Mouse (Mus musculus) kidney, postnatal 14 days (tissue): ENCODE data around the gene Inava.

Source experiments
- DNase-seq: peaks from one replicate; pipeline ENCODE4 v3.0.0; 2022; ENCODE audit warnings: mixed read lengths

The Inava gene

DNA sequence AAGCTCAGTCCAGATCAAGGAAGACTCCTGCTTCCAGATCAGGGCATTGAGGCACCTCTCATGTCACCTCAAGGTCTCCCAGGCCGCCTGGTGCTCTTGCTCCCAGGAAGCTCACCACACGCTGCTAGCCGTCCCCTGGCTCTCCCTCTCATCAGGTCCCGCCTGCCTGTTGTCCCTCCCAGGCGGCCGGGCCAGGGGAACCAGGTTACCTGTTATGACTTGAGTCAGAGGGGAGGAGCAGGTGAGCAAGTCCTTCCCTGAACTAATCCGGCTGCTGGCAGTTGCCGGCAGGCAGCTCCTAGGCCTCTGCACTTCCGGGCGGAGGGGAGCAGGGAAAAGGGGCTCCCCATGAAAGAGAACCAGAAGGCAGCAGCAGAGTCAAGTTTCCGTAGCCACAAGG is 3.9 kb downstream of the Inava start:
- peak; percentile 74 for DNase-seq

- peak; percentile 70 for DNase-seq
These were observed 5.1 kb downstream of the Inava start for GRCm38 (mm10) chr1:136229040-136229373.

- peak; percentile 84 for DNase-seq
These were observed 5.6 kb downstream of the Inava start for GRCm38 (mm10) chr1:136228328-136229039.

- DNase-seq = peak; percentile 90
These were observed 6.2 kb downstream of the Inava start for GRCm38 (mm10) chr1:136227870-136228269.

GRCm38 (mm10) chr1:136226626-136227025 is 7.4 kb downstream of the Inava start:
- DNase-seq = no peak

DNA sequence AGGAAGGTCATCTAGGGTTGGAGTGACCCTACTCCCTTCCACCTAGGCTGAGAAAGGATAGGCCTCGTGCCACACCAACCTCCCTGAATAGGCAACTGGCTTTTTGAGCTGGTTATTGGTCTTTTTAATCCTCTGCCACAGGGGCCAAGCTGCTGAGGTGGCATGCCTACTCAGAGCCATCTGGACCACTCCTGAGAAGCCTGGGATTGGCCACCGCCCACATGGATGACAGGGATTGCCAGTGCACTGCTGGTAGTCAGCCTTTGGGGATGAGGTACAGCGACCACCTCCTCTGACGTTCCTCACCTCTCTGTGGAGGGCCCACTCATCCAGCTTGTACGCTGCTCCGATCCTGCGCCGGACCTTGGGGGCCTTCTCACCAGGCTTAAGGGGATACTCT is 8.2 kb downstream of the Inava start:
- no peak for DNase-seq

GRCm38 (mm10) chr1:136223758-136224342 is 10.2 kb downstream of the Inava start:
- no peak for DNase-seq

GRCm38 (mm10) chr1:136222386-136222785 is 11.7 kb downstream of the Inava start:
- DNase-seq = peak; percentile 27

- peak; percentile 25 for DNase-seq
These were observed 13.8 kb downstream of the Inava start for GRCm38 (mm10) chr1:136220037-136220871.

DNA sequence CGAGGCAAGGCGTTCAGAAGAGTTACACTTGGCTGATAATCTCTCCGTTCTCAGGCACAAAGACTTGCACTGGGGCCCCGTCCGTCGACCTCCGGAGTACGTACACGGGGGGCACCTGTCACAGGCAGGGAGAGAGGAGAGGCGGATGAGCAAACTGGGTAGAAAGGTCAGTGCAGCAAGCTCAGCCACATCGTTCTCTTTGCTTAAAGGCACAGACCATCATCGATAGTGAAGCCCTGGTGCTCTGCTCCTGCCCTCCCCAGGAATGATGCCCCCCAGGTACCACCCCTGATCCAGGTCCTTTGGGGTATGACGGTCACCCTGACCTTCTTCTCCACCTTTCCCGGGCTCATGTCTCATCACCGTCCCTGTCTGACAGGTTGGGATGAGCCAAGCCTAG is 19.8 kb downstream of the Inava start:
- no peak for DNase-seq

- DNase-seq = no peak
These were observed 21.3 kb downstream of the Inava start, which contains the start of gene Mroh3 for GRCm38 (mm10) chr1:136212803-136213202. Mroh3 (minus strand) TSS chr1:136212828.

DNA sequence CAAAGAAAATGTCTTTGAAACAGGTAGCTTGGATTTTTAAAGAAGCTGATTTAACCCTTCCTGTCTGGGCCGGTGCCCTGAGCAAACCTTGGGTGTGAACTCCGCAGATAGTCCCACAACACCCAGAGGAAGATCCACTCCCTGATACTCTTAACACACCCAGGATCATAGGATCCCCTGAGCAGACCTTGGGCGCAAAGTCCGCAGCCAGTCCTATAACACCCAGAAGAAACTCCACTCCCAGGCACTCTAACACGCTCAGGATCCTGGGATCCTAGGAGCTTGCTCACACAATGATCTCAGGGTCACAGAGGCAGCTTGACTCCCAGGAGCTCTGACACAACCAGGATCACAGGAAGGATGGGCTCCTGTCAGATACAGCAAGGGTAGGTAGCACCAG is 44.0 kb downstream of the Inava start:
- no peak for DNase-seq

GRCm38 (mm10) chr1:136179511-136180001 is 54.5 kb downstream of the Inava start:
- DNase-seq = no peak

DNA sequence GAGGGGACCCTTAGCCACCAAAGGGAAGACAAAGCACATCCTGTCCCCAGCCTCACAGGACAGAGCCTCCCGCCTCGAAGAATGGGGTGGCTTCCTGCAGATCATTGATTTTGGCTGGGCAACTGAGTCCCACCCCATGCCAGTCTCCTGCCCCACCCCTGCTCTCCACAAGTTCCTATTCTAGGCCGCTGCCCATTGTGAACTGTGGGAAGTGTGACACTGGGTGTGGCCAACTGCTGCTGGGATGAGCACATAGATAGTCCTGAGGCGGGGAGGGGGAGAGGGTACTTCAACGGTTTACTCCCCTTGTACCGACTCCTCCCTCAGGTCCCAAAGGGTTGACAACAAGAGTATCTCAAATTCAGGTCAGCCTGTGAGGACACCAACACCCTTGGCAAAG is 55.3 kb downstream of the Inava start:
- no peak for DNase-seq

- DNase-seq = no peak
These were observed 57.0 kb downstream of the Inava start for GRCm38 (mm10) chr1:136177085-136177484.

- DNase-seq = peak; percentile 33
These were observed 58.9 kb downstream of the Inava start for GRCm38 (mm10) chr1:136175183-136175582.

GRCm38 (mm10) chr1:136174101-136174606 is 59.9 kb downstream of the Inava start:
- peak; percentile 40 for DNase-seq

- peak; percentile 52 for DNase-seq
These were observed 61.4 kb downstream of the Inava start for GRCm38 (mm10) chr1:136172696-136173095.

- DNase-seq = peak; percentile 84
These were observed 64.0 kb downstream of the Inava start for GRCm38 (mm10) chr1:136170109-136170508.

DNA sequence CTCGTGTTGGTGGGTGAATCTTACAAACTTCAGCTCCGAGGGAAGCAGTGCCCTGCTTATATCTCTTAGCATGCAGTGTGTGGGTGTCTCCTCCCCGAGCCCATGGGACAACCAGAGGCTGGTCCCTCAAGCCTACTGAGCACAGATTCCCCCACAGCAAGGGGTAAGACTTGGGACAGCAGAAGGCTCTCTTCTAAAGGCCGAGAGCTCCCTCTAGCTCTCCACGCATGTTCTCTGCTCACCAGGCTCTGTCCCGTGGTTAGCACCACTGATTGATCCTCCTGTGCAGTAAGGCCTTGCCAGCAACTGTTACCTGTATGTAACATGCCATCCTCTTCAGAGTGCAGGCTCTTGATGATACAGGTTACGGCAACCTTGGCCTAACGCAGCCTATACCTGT is 66.4 kb downstream of the Inava start:
- peak; percentile 46 for DNase-seq

DNA sequence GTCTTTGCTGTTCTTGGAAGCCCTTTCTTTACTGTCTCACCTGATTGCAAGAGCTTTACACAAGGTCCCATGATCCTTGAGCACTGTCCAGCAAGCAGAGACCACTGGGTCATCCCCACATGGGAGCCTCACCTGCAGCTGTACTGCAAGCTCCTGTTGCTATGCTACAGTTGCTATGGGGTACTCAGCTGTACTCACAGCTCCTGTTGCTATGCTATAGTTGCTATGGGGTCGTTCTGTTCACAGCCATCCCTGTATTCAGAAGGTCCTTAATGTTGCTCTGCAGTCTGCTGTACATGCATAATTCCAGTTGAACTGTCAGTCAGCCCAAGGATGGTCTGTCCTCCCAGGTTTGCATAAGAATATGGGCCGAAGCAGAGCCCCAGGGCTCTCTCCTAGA is 68.6 kb downstream of the Inava start:
- no peak for DNase-seq
